ENCODE assay signal across 8 mouse cellular contexts in genomic region chr2:6403375-6403774, GRCm38 (mm10).
DNase-seq lines count a peak whose midpoint lies in the region; ATAC-seq lines count a peak whose summit lies in the region.

No protein-coding gene starts in this region.

- no peak overlapping the region for H3K4me3 ChIP-seq in embryonic facial prominence, embryonic 11.5 days (ENCODE audit: low read depth, low read length)
- H3K4me3 ChIP-seq in midbrain, embryonic 11.5 days (ENCODE audit: low read depth, low read length) = no peak overlapping the region

- ATAC-seq in embryonic facial prominence, embryonic 11.5 days (replicated peaks; ENCODE audit: insufficient number of reproducible peaks, low FRiP score, low TSS enrichment, low read depth) = peak; percentile 76; the same call in 1 of the 2 replicates
- peak; percentile 75 for ATAC-seq in midbrain, embryonic 11.5 days (ENCODE audit: low FRiP score)

- WGBS in embryonic facial prominence, embryonic 11.5 days = 7% methylated on average over 11 of the region's 11 CpGs
- WGBS in midbrain, embryonic 11.5 days = 8% methylated on average over 11 of the region's 11 CpGs

- no peaks in the 10 kb centered on the region for H3K9me3 ChIP-seq in embryonic facial prominence, embryonic 11.5 days (replicated peaks; ENCODE audit: control insufficient read depth, low read length)
- no peaks in the 10 kb centered on the region for H3K9me3 ChIP-seq in midbrain, embryonic 11.5 days (ENCODE audit: control insufficient read depth, low read length)

- H3K27ac ChIP-seq in embryonic facial prominence, embryonic 11.5 days (replicated peaks; ENCODE audit: low read depth, low read length) = 0 out of 2 replicates have a peak overlapping the region, but pooled peaks have one; percentile 4
- no peak overlapping the region for H3K27ac ChIP-seq in midbrain, embryonic 11.5 days (ENCODE audit: low read depth, low read length)

- DNase-seq in ZHBTc4 (ENCODE audit: low read depth, low spot score) = peak; percentile 86
- peak; percentile 77 for DNase-seq in embryonic facial prominence, embryonic 11.5 days (ENCODE audit: low spot score)
- DNase-seq in kidney, adult 8-10 months = peak; percentile 32 to 35
- DNase-seq in midbrain, embryonic 11.5 days (ENCODE audit: low spot score, missing footprints) = peak; percentile 92
- DNase-seq in layer of hippocampus, adult 9-11 months = no peak
- DNase-seq in cerebellum, adult 8-10 months = no peak
- DNase-seq in frontal cortex, adult 2 months (ENCODE audit: extremely low spot score in 1 of 2, low spot score in 1 of 2) = no peak
- DNase-seq in urinary bladder, postnatal 10 days (ENCODE audit: low spot score) = no peak

- H3K36me3 ChIP-seq in embryonic facial prominence, embryonic 11.5 days (replicated peaks; ENCODE audit: control insufficient read depth, insufficient read depth, low read depth, low read length) = no peaks in the 10 kb centered on the region
- H3K36me3 ChIP-seq in midbrain, embryonic 11.5 days (ENCODE audit: control insufficient read depth, insufficient read depth, low read length) = no peaks in the 10 kb centered on the region

- H3K27me3 ChIP-seq in embryonic facial prominence, embryonic 11.5 days (ENCODE audit: control insufficient read depth, insufficient read depth, low read length) = no peaks in the 10 kb centered on the region
- no peaks in the 10 kb centered on the region for H3K27me3 ChIP-seq in midbrain, embryonic 11.5 days (ENCODE audit: control insufficient read depth, insufficient read depth, low read length)

- H3K4me2 ChIP-seq in embryonic facial prominence, embryonic 11.5 days (ENCODE audit: low read depth, low read length) = no peak overlapping the region
- H3K4me2 ChIP-seq in midbrain, embryonic 11.5 days = no peak overlapping the region

- H3K4me1 ChIP-seq in embryonic facial prominence, embryonic 11.5 days (ENCODE audit: control insufficient read depth, insufficient read depth, low read length) = no peaks in the 10 kb centered on the region
- H3K4me1 ChIP-seq in midbrain, embryonic 11.5 days (ENCODE audit: control insufficient read depth, insufficient read depth, low read length) = peaks cover 14% of the 10 kb centered on the region

- no peak overlapping the region for H3K9ac ChIP-seq in embryonic facial prominence, embryonic 11.5 days (replicated peaks; ENCODE audit: low read length)
- no peak overlapping the region for H3K9ac ChIP-seq in midbrain, embryonic 11.5 days (ENCODE audit: low read length)

Comparison
In these comparisons a context has a peak if more than half of its experiments do, and no peak if none do; other contexts are left out.
1. DNase-seq: peak in ZHBTc4 (single experiment), embryonic facial prominence, embryonic 11.5 days (single experiment), kidney, adult 8-10 months (2 of 2) and midbrain, embryonic 11.5 days (single experiment); none in layer of hippocampus, adult 9-11 months (single experiment), cerebellum, adult 8-10 months (single experiment), frontal cortex, adult 2 months (0 of 2) and urinary bladder, postnatal 10 days (single experiment).